Mouse (Mus musculus): ENCODE results near the gene Tekt4.
A peak's percentile ranks its signal among the peaks of the same experiment; 100 is the strongest.

The Tekt4 gene

DNA sequence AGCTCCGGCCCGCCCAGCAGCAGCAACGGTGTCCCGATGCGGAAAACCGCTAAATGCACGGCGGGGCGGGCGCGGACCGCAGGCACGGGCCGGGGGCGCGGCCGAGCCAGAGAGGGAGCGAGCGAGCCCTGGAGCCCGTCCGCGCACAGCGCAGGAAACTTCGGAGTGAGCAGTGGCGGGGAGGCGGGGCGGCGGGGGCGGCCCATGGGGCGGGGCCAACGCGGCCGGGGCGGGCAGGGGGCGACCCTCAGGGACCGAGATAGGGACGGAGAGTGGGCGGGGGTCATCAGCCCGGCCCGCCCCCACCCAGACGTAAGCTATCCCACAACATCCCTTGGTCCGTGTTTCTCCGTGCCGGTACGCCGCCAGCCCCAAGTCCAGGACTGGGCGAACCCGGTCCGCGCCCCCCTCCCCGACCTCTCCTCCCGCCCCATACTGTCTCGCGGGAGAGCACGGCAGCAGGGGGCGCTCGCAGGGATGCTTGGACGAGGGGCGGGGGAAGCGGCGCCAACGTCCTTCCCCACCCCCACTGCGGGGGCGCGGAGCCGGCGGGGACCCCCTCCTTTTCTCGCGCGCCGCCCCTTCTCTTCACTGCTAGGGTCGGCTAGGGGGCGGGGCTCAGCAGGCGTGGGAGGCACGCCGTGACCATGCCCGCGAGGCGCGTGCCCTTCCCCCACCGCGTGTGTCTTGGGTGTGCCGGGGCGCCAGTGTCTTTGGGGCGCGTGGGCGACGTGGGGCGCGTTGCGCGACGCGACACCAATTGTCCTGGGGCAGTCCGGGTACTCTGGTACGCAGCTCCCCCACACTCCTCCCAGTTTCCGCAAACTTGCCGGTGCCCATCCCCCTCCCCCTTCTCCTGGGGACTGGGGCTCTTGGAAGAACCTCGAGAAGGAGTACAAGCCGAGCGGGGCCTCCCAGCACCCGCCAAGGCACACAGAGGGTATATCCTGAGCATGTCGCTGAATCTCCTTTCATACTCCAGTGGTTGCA lies 20.5 kb upstream of the Tekt4 start, which contains the start of gene Cacna1h:
TSS of gene Cacna1h (minus strand) at position 167 of the 990 bp plus-strand sequence.
- peak; percentile 11 to 31 for DNase-seq

DNA sequence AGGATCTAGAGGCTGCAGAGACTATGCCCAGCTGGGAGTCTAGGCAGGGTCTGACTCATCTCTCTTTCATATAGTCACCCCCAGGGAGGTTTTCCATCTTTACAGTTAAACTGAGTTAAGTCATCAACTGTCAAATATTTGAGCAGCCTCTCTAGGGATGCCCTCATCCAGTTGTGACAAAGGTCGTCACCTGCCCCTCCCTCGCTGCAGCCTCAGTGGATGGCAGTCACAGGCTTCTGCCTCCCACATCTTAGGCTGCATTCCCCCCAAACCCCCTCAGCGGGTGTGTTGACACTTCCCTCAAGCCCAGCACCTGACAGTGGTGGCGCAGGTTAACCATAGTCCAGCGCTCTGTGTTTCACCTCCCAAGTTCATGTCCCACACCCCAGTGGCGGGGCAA lies 13.0 kb upstream of the Tekt4 start:
- no peak for DNase-seq

DNA sequence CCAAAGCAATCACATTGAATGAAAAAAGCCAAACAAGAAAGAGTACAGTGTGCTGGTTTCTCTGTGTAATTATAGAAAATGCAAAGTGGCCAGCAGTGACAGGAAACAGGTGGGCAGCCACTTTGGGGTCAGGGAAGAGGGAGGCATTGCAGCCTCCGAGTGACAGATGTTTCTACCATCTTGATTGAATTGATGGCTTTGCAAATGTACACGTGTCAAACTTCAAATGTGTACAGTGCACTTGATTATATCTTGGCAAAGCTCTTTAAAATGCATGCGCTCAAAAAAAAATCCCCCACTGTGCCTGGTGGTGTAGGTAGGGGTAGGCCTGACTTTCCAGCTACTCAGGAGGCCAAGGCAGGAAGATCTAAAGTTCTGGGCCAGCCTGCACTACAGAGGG lies 11.5 kb upstream of the Tekt4 start:
- DNase-seq, result no peak

DNA sequence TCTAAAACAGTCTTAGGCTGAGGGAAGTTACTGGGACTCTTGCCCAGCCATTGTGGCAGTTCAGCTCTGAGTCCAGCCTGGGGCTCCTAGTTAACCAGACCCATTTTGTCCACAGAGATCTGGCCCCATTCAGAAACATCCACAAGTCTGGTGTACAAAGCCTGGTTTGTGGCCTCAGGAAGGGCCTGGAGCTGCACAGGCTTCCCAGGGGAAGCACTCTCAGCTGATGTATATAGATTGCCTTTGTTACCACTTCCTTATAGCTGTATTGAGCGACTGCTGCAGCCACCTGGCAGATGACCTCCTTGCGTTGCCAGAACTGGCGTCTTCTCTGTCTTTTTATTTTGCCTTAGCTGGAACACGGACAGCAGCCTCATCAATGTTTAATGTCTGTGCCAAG lies 9.3 kb upstream of the Tekt4 start:
- no peak for DNase-seq

DNA sequence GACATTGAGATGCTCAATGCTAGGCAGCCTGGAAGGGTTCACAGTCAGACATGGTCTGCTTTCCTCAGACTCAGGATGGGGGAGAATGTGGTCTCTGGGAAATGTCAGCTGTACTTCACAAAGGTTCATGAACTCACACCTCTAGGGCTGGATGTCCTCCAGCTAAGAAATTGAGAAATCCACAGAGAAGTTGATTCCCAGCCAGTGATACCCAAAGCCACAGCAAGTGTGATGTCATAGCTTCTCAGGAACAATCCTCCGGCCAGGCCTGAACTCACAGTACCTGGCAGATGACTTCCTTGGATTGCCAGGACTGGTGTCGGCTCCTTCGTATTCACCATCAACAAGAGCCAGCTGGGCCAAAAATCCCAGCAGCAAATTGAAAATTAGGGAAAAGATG lies 8.6 kb upstream of the Tekt4 start:
- no peak for DNase-seq

DNA sequence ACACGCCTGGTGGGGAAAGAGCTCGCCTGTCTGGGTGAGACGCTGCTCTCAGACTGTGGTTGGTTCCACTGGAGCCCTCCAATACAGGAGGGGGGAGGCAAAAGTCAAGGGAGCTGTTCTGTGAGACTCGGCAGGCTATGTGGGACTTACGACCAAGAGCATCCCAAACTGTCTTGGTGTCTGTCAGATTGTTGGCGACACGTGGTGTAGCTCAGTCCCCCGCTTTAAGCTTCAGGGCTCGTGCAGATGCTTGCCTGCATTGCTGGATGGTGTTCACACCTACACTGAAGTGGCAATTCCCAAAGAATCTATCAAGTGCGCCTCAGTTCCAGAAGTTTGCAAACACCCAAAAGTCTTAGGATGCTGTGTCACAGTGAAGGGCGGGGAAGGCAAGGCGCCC lies 6.5 kb upstream of the Tekt4 start:
- no peak for DNase-seq

DNA sequence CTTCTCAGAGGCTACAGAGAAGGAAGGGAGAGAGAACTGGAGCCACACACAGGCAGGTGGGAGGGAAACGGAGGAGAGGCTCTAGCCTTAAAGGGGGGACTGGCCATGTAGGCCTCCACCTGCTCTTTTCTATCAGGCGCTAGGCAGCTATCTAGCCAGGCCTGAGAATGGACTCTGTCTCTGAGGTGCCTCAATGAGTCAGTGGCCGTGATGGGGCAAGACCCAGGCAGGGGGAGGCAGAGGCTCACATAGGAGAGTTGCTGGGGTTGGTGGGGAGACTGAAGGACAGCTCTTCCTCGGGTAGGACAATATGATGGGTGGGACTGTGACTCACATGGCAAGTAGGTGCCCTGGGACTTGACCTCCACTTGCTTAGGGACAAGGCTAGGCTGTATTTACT lies 4.1 kb upstream of the Tekt4 start:
- DNase-seq, result no peak

DNA sequence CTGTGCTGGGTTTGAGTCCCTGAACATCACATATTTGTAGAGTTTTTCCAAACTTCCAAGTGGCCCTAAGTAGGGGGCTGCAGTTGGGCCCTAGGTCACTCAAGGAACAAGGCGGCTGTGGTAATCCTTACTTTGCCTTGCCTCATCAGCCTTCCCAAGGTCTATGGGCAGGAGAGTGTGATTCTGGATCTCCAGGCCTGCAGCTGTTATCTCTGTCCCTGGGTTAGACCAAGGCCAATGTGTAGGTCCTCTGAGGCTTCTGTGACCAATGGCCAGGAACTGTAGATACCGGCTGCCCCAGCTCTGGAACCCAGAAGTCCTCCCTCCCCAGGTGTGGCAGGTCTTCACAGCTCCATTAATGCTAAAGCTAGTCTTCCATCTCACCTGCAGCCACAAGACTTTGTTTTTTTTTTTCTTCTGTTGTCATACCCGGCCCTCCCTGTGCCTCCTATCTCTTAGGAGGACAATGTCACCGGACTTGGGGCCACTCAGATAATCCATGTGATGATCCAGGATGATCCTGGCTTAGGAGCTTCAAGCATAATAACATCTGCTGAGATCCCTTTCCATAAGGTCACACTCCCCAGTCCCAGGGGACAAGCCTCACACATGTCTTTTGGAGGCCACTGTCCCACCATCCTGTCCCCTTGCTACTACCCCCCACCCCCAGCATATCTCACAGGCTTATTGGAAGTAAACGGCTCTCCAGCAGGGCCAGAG lies 2.0 kb upstream of the Tekt4 start:
- DNase-seq, result no peak

DNA sequence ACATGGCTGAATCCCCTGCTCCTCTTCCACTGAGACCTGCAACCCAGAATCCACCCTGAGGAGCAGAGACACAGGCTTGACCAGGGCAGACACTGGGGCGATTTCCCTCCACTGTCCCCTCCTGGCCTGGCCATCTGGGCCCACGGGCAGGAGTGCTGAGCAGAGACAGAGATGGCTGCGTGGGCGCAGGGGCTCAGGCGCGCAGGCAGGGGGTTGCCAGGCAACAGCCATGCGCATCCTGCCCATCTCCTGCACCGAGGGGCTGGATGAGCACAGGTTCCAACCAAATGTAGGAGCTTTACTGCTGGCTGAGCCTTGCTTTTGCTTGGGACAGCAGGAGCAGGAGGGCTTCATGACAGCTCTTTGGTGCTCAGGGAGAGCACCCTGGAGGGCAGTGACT lies 2.1 kb downstream of the Tekt4 start:
- no peak for DNase-seq

DNA sequence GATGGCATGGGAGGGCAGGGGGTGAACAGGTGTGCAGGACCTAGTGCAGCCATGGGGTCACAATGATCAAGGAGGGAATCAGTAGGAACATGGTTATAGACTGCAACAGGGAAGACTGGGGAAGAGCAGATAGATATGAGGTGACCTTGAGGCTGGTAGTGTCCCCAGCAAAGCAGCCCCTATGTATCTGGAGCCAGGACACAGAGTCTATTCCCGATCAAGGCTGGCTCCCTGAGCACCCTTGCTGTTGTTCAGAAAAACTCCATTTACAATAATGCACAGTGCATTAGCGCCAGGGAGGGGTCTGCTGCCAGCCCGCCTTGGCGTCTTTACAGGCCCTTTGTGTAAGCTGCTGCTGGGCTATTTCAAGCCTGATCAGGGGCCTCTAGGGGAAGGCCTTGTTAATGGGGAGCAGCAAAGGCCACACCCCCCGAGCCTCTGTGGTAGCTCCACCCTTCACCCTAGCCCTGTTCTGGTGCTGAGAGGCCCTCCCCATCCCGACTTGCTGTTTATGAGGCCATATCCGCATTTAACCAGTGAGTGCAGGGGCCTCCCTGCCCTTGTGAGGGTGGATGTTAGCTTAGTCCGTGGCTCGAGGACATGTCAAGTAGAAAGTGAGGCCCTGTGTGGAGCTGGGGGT lies 7.9 kb downstream of the Tekt4 start:
- DNase-seq, result no peak

DNA sequence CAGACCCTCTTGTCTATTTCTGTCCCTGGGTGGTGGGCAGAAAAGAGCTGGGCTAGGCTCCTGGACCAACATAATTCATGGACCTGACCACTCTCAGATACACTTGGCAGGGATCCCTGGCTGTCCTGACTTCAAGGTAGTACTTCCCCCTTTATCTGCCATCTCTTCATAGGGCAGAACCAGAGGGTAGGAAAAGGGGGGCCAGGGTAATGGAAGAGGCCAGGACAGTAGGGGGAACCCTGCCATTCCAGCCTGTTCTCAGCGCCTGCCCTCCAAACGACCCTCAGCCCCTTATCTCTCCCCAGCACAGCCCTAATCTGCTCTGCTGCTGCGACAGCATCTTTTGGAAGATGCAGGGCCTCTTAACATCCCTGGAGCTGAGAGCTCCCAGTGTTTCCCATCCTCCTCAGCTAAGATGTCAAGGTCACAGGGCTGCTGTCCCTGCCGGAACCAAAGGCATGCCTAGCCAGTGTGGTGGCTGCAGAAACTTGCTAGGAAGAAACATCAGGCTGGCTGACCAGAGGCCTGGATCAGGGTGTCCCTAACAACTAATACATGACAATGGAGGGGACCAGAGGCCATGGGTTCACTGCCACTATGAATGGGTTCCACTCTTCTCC lies 9.0 kb downstream of the Tekt4 start:
- DNase-seq, result no peak

DNA sequence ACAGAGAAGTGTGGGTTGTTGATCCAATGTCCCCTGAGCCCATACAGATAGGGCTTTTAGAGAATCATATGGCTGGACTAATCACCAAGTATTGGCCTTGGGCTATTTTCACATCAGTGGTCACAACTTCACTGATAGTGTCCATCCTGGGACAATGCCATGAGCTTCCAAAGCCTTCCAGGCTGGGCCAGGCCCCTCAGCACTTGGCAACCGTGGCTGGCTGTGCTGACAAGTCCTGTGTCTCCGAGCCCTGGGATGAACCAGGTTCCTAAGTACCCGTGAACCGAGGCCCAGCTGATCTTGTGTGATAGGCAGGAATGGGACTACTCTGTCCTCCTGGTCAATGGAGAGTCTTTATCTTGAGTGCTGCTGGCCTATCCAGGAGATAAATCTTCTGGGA lies 9.7 kb downstream of the Tekt4 start:
- DNase-seq, result no peak

DNA sequence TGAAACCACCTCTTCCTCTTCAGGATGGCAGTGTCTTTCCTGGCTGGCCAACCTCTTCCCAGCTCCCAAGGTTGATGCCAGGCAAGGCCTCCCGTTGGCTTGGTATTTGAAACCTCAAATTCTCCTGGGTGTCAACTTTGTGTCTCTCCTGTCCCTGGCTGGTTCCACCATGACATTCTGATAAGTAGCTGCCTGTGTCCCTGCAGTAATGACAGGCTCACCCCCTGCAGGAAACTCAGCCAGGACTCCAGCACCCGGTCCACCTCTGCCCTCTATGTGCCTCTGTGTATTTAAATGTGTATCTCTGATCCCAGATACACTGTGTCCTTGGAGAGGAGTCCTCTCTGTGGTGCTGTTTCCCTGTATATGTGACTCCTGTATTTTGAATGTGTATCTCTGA lies 11.8 kb downstream of the Tekt4 start:
- no peak for DNase-seq

DNA sequence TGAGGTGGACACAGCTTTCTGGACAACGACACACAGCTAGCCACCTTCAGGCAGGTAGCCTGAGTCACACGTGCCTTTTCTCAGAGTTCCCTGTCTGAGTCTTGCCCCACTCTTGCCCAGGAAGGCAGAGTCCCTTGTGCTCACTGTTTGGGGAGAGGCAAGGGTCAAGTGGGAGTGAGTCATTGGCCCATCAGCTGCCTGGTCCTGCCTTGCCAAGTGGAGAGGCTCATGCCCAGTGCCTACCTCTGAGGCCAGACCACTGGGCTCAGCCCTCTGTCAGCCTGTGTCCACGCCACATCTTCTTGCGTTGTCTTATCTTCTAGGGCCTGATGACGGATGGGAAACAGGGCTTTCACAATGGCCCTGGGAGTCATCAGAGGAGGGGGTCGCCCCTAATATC lies 13.4 kb downstream of the Tekt4 start:
- no peak for DNase-seq

DNA sequence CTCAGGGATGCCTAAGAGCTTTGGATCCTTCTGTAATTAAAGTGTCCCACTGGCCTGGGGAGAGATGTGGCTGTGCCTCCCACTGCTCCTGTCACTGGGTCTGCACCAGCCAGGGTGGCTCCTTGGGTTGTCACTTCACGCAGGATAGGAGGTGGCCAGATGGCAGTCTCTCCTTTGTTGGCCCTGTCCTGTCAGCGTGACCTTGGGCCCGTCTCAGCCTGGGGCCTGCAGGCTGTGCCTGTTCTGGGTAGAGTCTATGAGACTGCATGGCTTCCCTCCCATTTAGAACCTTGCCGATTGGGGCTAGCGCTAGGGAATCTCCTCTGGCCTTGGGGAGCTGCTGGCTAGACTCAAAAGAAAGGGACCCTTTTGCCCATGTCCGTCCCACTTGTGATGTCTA lies 13.9 kb downstream of the Tekt4 start:
- DNase-seq, result no peak

DNA sequence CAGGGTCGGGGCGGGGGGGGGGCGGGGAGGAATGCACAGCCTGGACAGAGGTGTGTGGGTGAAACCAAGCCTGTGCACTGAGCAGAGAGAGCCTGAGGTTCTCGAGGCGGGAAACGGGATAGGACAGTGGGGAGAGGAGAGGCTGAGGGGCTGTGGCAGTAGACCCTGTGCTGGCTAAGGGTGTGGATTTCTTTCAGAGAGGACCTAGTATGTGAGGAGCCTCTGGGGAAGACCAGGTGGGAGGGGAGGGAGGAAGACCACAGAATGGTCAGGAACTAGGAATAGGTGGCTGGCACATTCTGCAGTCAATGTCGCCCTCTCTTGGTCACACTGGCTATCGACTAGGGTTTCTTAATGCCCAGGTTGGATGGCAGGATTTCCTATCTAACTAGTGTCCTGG lies 15.4 kb downstream of the Tekt4 start:
- peak in 1 of 2 experiments; percentile 7 for DNase-seq

DNA sequence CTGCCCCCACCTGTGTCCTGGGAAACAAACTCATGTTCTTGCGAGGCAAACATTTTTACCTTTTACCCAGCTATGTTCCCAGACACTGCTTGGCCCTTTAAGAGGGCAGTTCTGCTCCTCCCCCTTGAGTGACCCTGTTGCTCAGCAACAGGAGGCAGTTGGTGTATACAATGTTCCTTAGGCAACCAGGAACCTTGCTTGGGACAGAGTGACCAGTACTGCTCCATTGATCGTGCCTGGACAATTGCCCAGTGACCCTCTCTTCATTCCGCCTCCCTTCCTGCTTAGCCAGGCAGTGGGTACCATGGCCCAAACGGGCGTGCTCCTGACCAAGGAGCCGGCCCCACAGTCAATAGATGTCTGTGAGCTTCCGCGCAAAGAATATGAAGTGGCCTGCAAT lies 17.0 kb downstream of the Tekt4 start:
- DNase-seq, result no peak

DNA sequence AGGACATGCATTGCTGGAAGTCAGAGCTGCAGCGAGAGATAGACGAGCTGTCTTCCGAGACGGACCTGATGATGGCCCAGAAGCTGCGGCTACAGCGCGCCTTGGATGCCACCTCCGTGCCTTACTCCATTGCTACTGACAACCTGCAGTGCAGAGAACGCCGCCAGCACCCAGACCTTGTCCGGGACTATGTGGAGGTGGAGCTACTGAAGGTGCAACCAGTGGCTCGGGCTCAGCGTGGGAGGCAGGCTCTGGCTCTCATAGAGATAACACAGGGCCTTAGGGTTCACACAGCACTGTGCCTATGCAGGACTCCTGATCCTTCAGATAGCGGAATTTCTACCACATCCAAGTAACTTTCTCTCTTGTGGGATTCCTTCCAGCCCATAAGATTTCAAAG lies 17.6 kb downstream of the Tekt4 start:
- no peak for DNase-seq

DNA sequence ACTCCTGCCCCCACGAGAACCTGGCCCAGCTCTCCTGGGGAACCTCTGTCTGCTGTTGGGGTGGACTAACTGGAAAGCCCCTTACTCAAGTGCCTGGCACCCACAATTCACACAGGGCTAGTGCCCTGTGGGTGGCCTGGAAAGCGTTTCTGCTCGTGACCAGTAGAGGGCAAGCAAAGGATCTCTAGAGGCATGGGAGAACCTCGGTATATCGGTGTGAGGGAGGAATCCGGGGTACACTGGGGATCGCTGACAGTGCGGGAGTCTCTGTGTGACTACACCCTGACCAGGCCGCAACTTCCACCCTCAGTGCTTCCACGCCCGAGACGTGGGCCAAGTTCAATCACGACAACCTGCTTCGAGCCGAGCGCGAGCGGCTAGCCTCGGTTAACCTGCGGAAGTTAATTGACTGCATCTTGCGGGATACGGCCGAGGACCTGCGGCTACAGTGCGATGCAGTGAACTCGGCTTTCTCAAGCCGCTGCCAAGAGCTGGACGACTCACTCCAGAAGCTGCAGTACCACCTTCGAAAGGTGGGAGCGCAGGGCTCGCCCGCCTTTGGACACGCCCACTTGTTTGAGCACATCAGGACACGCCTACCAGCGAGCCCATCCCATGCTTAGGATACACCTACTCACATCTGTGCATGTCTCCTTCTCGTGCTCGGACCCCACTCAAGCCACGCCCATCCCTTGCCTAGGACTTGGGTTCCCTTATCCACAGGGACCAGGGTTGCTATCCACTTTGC lies 20.1 kb downstream of the Tekt4 start:
- DNase-seq, result peak; percentile 48 to 57

DNA sequence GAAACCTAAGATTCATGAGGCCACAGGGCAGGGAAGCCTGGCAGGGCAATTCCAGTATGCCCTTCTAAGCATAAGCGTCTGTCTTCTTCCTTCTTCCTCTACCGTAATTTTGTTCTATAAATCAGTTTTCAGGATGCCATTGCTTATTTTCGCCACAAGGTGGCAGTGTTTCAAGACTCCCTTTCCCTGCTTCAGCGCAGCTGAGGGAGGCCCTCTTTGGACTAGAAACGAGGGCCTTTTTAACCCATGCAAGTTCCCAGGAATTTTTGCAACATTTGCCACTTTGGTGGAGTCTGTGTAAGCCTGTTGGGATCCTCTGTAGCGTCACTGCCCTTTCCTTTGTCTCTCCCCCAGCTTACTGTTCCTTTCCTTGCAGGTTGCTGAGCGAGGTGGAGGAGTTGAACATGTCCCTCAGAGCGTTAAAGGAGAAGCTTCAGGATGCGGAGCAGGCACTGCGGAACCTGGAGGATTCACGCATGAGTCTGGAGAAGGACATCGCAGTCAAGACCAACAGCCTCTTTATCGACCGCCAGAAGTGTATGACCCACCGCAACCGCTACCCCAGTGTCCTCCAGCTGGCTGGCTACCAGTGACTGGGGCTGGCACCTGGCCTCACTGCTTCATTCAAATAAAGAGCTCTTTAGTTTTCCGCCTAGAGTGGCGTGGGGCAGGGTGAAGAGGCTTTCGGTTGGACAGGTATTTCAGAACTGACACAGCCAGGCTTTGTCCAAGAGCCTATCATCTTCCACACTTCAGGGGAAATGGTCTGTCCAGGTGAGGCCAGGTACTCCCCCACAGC lies 21.7 kb downstream of the Tekt4 start:
- peak; percentile 11 to 29 for DNase-seq

DNA sequence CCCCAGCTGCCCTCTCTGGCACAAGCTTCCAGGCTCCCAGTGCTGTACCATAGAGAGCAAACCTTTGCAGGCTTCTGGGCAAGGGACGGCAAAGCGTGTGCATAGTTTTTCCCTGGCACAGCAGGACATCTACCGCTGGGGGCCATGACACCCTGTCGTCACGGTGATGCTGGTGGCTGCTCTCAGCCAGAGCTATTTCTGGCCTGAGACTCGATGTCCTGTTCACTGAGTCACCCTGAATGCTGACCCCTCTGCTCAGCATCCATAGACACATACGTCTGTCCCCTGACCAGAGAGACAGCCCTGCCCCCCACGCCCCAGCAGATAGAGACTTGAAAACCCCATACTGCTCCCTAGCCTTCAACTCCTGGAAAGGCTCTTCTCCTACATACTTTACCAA lies 25.7 kb downstream of the Tekt4 start:
- DNase-seq, result no peak

DNA sequence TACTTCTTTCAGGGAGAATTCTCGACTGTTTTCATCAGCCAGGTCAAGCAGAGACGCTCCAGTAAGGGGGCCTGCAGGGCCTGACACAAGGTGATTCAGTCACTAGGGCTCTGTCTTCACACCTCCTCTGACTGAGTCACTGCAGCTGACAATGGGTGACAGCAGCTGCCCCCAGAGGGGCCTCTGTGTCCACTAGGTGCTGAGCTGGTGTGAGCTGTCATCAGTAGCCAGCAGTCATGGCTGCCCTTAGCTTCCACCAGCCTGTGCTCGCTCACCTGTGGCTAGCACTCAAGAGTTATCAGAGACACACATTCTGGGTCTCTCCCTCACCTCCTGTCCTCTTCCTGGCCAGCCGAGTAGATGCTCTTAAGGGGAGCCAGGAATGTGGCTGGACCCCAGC lies 26.4 kb downstream of the Tekt4 start:
- DNase-seq, result no peak

Measured in thymus, postnatal 36 days (tissue).